Mouse (Mus musculus): ENCODE data around the gene Pcgf5. TPM values are rescaled to one million over a fixed set of nuclear protein-coding genes. Genes with fewer than 3 reads are reported as not detected.

The Pcgf5 gene
- polyA plus RNA-seq, 1 experiment: 11.0 TPM

DNA sequence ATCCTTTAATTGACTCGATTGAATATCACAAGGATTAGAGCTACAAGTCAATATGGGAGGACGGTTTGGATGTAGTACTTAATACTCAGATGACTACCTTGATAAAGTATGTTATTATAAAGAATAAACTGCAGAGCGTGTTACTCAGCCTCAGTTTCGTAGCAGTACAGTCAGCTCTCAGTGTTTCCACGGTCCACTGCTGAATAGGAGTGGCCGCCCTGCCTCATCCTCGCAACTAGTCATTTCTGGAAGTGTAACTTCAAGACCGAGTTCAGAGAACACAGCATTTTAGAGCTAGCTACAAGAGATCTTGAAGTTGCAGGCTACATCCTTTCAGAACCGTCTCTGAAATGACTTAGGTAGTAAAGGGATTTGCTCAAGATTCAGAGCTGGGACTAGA, 2.8 kb downstream of the Pcgf5 start:
- no peak overlapping the region for H3K4me3 ChIP-seq (ENCODE audit: insufficient read depth, poor library complexity, severe bottlenecking)
- H3K27me3 ChIP-seq (ENCODE audit: control insufficient read depth, insufficient read depth, insufficient read length): no peaks in the 10 kb centered on the region
- peaks cover 35% of the 10 kb centered on the region for H3K79me3 ChIP-seq (ENCODE audit: low read depth)
- TF ChIP-seq FOSL1 (IDR thresholded peaks at IDR 0.05; ENCODE audit: insufficient read depth, low read length, poor library complexity, severe bottlenecking) (no peak), MYOG (IDR thresholded peaks at IDR 0.05; ENCODE audit: control insufficient read depth, extremely low read depth, insufficient read length) (no peak), CEBPB (IDR thresholded peaks at IDR 0.05; ENCODE audit: low read depth) (no peak), USF1 (IDR thresholded peaks at IDR 0.05; ENCODE audit: low read depth) (no peak), MAX (IDR thresholded peaks at IDR 0.05) (no peak), CTCF (IDR thresholded peaks at IDR 0.05; ENCODE audit: control insufficient read depth, insufficient read depth, insufficient read length) (no peak), MYOD1 (IDR thresholded peaks at IDR 0.05; ENCODE audit: control insufficient read depth, insufficient read length, low read depth) (no peak)
- H3K36me3 ChIP-seq (ENCODE audit: control insufficient read depth, insufficient read depth): no peaks in the 10 kb centered on the region
- no peak overlapping the region for H3ac ChIP-seq (ENCODE audit: control insufficient read depth, insufficient read length, low read depth)
- H3K79me2 ChIP-seq (ENCODE audit: control insufficient read depth, insufficient read depth): peaks cover 77% of the 10 kb centered on the region

DNA sequence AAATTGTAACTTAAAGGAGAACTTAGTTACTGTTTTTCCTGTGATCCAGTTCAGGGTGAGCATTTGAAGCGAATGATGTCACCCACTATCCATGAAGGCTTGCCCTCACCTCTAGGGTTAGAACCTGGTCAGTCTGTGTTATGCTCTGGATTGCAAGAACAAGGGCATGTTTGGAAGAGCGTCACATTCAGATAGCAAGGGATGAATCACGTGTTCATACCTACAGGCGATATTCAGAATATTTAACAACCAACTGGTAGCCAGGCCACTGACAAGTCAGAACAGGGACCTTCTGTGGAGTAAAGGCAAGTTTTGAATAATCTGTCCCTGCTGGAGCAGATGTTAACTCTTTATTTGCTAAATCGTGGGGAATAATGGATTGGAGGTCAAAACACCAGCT, 14.4 kb downstream of the Pcgf5 start:
- Histone ChIP-seq H3K27me3 (ENCODE audit: control insufficient read depth, insufficient read depth, insufficient read length) (no peaks in the 10 kb centered on the region), H3K79me3 (ENCODE audit: low read depth) (peaks cover 28% of the 10 kb centered on the region), H3ac (ENCODE audit: control insufficient read depth, insufficient read length, low read depth) (no peak overlapping the region), H3K4me3 (ENCODE audit: insufficient read depth, poor library complexity, severe bottlenecking) (no peak overlapping the region), H3K36me3 (ENCODE audit: control insufficient read depth, insufficient read depth) (no peaks in the 10 kb centered on the region), H3K79me2 (ENCODE audit: control insufficient read depth, insufficient read depth) (peaks cover 64% of the 10 kb centered on the region)
- no peak for TF ChIP-seq MAX (IDR thresholded peaks at IDR 0.05)

DNA sequence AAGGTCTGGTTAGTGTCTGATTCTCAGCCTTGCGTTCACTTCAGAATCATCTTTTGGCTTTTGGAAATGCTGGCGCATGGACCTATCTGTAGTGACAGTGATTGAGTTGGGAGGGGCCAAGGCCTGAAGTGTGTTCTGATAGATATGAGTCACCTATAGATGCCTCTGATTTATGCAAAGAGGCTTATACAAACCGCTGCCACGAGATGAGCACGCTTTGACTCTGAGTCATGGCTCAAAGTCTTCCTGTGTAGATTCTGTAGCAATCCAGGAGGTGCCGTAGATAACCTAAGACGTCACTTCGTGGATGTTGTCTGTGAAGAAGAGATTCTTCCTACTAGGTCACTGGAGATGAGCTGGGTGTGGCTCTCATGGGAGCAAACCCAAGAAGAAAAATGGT, 16.6 kb downstream of the Pcgf5 start:
- H3ac ChIP-seq (ENCODE audit: control insufficient read depth, insufficient read length, low read depth): no peak overlapping the region
- H3K79me2 ChIP-seq (ENCODE audit: control insufficient read depth, insufficient read depth): peaks cover 53% of the 10 kb centered on the region
- no peak for TF ChIP-seq FOSL1 (IDR thresholded peaks at IDR 0.05; ENCODE audit: insufficient read depth, low read length, poor library complexity, severe bottlenecking)
- no peak for TF ChIP-seq CEBPB (IDR thresholded peaks at IDR 0.05; ENCODE audit: low read depth)
- no peak for TF ChIP-seq USF1 (IDR thresholded peaks at IDR 0.05; ENCODE audit: low read depth)
- TF ChIP-seq MYOD1 (IDR thresholded peaks at IDR 0.05; ENCODE audit: control insufficient read depth, insufficient read length, low read depth): no peak
- no peak for TF ChIP-seq MAX (IDR thresholded peaks at IDR 0.05)
- no peak for TF ChIP-seq CTCF (IDR thresholded peaks at IDR 0.05; ENCODE audit: control insufficient read depth, insufficient read depth, insufficient read length)
- no peak for TF ChIP-seq MYOG (IDR thresholded peaks at IDR 0.05; ENCODE audit: control insufficient read depth, extremely low read depth, insufficient read length)
- no peaks in the 10 kb centered on the region for H3K36me3 ChIP-seq (ENCODE audit: control insufficient read depth, insufficient read depth)
- peaks cover 29% of the 10 kb centered on the region for H3K79me3 ChIP-seq (ENCODE audit: low read depth)
- no peak overlapping the region for H3K4me3 ChIP-seq (ENCODE audit: insufficient read depth, poor library complexity, severe bottlenecking)
- no peaks in the 10 kb centered on the region for H3K27me3 ChIP-seq (ENCODE audit: control insufficient read depth, insufficient read depth, insufficient read length)

DNA sequence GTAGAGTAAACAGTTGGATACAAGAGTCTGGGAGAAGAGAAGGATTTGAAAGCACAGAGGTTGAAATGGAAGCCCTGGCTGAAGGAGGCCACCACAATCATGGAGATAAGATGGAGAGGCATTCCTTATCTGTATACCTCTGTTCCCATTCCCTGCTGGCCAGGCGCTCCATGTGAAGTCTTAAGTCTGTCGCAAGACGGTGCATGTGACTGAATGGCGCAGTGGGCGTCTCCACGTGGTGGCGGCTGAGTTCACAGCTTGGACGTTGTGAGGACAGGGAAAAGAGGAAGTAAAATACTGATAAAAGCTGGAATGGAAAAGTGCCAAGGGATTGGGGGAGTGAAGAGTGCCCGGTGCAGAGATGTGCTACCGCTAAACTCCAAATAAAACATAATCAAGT, 23.4 kb downstream of the Pcgf5 start:
- peaks cover 30% of the 10 kb centered on the region for H3K79me2 ChIP-seq (ENCODE audit: control insufficient read depth, insufficient read depth)
- peaks cover 16% of the 10 kb centered on the region for H3K79me3 ChIP-seq (ENCODE audit: low read depth)
- H3K27me3 ChIP-seq (ENCODE audit: control insufficient read depth, insufficient read depth, insufficient read length): no peaks in the 10 kb centered on the region
- TF ChIP-seq CEBPB (IDR thresholded peaks at IDR 0.05; ENCODE audit: low read depth): no peak
- no peak for TF ChIP-seq MYOD1 (IDR thresholded peaks at IDR 0.05; ENCODE audit: control insufficient read depth, insufficient read length, low read depth)
- no peak for TF ChIP-seq FOSL1 (IDR thresholded peaks at IDR 0.05; ENCODE audit: insufficient read depth, low read length, poor library complexity, severe bottlenecking)
- TF ChIP-seq MAX (IDR thresholded peaks at IDR 0.05): no peak
- H3K36me3 ChIP-seq (ENCODE audit: control insufficient read depth, insufficient read depth): no peaks in the 10 kb centered on the region
- H3K4me3 ChIP-seq (ENCODE audit: insufficient read depth, poor library complexity, severe bottlenecking): no peak overlapping the region
- no peak overlapping the region for H3ac ChIP-seq (ENCODE audit: control insufficient read depth, insufficient read length, low read depth)

DNA sequence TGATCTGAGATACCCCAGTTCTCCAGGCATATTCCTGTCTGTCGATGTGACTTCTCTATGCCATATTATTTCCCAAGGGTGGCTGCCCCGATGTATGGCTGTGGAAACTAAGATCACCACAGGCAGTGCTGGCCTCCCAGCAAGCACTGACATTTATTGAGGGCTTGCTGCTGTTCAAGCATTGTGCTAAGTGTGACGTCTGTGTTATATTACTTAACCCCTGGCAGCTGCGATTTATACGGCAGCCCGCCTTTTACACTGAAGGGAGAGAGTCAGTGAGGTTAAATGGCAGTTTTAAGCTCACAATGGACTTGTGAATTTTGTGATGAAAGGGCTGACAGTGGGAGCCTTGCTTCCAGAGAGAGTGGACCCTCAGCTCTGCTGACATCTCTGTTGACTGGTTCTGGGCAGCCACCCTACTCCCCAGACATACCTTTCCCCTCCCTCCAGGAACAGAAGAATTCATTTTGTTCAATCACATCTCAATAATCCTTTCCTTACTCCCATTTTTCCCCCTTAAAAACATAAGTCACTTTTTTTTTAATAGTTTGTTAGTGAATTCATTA, 25.0 kb downstream of the Pcgf5 start:
- no peak overlapping the region for H3ac ChIP-seq (ENCODE audit: control insufficient read depth, insufficient read length, low read depth)
- no peaks in the 10 kb centered on the region for H3K36me3 ChIP-seq (ENCODE audit: control insufficient read depth, insufficient read depth)
- H3K79me2 ChIP-seq (ENCODE audit: control insufficient read depth, insufficient read depth): peaks cover 22% of the 10 kb centered on the region
- peaks cover 12% of the 10 kb centered on the region for H3K79me3 ChIP-seq (ENCODE audit: low read depth)
- H3K4me3 ChIP-seq (ENCODE audit: insufficient read depth, poor library complexity, severe bottlenecking): no peak overlapping the region
- TF ChIP-seq MAX (IDR thresholded peaks at IDR 0.05): no peak
- no peak for TF ChIP-seq MYOD1 (IDR thresholded peaks at IDR 0.05; ENCODE audit: control insufficient read depth, insufficient read length, low read depth)
- no peak for TF ChIP-seq FOSL1 (IDR thresholded peaks at IDR 0.05; ENCODE audit: insufficient read depth, low read length, poor library complexity, severe bottlenecking)
- TF ChIP-seq MYOG (IDR thresholded peaks at IDR 0.05; ENCODE audit: control insufficient read depth, extremely low read depth, insufficient read length): no peak
- no peak for TF ChIP-seq CTCF (IDR thresholded peaks at IDR 0.05; ENCODE audit: control insufficient read depth, insufficient read depth, insufficient read length)
- TF ChIP-seq CEBPB (IDR thresholded peaks at IDR 0.05; ENCODE audit: low read depth): no peak
- no peak for TF ChIP-seq USF1 (IDR thresholded peaks at IDR 0.05; ENCODE audit: low read depth)
- H3K27me3 ChIP-seq (ENCODE audit: control insufficient read depth, insufficient read depth, insufficient read length): no peaks in the 10 kb centered on the region

DNA sequence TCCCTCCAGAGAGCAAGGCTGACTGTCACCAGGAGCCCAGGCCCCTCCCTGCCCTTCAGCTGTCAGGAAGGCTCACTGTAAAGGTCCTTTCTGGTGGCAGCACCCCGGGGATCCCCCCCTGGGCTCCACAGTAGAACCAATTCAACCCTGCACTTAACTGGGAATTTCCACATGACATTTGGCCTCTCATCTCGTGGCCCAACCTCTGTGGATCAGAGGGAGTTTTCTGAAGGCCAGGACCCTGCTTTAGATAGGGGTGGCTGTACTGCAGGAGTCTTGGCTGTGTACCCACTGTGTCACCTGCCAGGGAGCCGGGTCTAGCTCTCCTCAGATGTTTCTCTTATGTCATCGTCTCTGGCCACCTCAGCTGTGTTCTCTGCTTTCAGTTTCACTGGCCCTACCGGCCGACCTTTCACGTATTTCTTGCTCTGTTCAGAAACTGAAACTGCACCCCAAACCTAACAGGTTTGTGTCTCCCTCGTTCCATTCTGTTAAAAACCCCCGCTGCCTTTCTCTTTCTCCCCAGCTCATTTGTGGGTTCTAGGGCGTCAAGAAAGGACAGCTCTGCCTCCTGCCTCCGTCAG, 27.2 kb downstream of the Pcgf5 start:
- H3K79me3 ChIP-seq (ENCODE audit: low read depth): peaks cover 11% of the 10 kb centered on the region
- H3ac ChIP-seq (ENCODE audit: control insufficient read depth, insufficient read length, low read depth): no peak overlapping the region
- TF ChIP-seq MYOG (IDR thresholded peaks at IDR 0.05; ENCODE audit: control insufficient read depth, extremely low read depth, insufficient read length) (no peak), MAX (IDR thresholded peaks at IDR 0.05) (no peak), CTCF (IDR thresholded peaks at IDR 0.05; ENCODE audit: control insufficient read depth, insufficient read depth, insufficient read length) (no peak), USF1 (IDR thresholded peaks at IDR 0.05; ENCODE audit: low read depth) (no peak), FOSL1 (IDR thresholded peaks at IDR 0.05; ENCODE audit: insufficient read depth, low read length, poor library complexity, severe bottlenecking) (no peak), CEBPB (IDR thresholded peaks at IDR 0.05; ENCODE audit: low read depth) (no peak), MYOD1 (IDR thresholded peaks at IDR 0.05; ENCODE audit: control insufficient read depth, insufficient read length, low read depth) (no peak)
- no peaks in the 10 kb centered on the region for H3K27me3 ChIP-seq (ENCODE audit: control insufficient read depth, insufficient read depth, insufficient read length)
- no peak overlapping the region for H3K4me3 ChIP-seq (ENCODE audit: insufficient read depth, poor library complexity, severe bottlenecking)
- H3K79me2 ChIP-seq (ENCODE audit: control insufficient read depth, insufficient read depth): peaks cover 22% of the 10 kb centered on the region
- no peaks in the 10 kb centered on the region for H3K36me3 ChIP-seq (ENCODE audit: control insufficient read depth, insufficient read depth)

Data from C2C12 (cell line).